Mouse (Mus musculus) heart, adult 9 months (tissue): Measurements from ENCODE around the gene Myzap.
"Not testable (repeated sequence)": the region's sequence is repeated elsewhere in the genome, so short reads cannot be mapped to it uniquely, and the experiment has no call there.

Source experiments
- DNase-seq, 2 experiments: peaks; one replicate each; pipeline ENCODE4 v3.0.0; 2022; ENCODE audit warnings: low spot score in 2 of 2

The Myzap gene

DNA sequence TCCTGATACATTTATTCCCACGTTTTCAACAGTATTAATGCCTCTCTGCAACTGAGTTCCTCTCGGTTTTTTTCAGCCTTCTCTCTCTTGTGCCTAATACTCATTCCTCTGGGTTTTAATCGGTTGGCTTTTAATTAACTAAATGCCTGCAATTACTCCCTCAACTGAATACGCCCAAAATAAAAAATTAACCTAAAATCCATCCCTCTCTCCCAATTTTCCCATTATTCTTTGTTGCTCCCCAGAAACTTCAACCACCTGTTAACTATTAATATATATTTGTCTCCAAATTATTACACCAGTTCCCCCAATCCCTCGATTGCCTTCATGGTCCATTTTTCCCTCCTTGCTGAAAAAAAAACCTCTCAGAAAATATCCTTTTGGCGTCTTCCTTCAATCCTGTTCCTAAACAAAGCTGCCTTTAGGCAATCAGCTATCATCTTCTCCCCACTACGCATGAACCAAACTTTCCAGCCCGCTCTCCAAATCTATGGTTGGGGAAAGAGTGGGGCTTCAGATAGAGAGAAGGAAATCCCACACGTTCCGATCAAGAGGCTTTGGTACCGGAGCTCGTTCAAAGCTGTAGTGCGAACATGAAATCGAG is 107.2 kb downstream of the Myzap start:
- no peak for DNase-seq

DNA sequence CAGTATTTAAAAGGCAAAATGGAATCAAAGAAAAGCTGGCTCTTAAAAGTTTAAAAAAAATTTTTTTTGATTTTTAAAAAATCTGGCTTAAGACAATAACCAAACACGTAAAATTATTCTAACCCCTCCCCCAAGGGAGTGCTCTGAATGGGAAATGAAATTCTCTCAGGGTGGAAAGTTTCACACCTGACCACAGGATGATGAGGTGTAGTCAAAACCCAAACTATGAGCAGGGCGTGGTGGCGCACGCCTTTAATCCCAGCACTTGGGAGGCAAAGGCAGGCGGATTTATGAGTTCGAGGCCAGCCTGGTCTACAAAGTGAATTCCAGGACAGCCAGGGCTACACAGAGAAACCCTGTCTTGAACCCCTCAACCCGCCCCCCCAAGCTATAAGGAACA is 108.3 kb downstream of the Myzap start:
- DNase-seq: not testable (repeated sequence)

DNA sequence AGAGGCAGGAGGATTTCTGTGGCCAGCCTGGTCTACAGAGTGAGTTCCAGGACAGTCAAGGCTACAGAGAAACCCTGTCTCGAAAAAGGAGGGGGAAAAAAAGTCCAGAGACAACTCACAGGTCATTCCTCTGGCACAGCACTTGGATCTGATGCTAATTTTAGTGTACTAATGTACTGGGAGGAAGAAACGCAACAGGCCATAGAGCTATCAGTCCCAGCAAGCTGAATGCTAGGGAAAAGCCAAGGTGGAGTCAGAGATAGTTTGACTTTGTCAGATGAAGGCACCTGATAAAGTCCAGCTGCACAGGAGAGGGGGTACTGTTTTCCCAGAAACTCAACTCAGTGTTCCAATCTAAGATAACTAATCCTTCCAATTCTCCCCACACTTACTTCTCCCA is 111.9 kb downstream of the Myzap start:
- DNase-seq: no peak

DNA sequence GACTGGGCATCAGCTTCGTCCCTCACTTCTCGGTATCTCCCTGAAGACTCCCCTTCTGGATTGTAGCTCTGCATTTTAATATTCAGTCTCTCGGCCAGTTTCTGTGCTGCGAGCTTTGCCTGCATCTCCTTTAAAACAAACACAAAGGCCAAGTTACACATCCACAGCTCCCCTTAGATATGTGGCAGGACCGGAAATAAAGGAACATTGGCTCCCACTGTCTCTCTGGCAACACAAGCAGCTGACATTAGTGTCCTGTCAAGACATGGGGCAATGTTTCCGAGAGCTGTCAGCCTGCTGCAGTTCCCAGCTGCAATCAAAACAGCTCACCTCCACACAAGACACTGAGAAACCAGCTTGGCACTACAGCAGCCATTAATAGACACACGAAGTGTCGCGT is 112.7 kb downstream of the Myzap start:
- no peak for DNase-seq

DNA sequence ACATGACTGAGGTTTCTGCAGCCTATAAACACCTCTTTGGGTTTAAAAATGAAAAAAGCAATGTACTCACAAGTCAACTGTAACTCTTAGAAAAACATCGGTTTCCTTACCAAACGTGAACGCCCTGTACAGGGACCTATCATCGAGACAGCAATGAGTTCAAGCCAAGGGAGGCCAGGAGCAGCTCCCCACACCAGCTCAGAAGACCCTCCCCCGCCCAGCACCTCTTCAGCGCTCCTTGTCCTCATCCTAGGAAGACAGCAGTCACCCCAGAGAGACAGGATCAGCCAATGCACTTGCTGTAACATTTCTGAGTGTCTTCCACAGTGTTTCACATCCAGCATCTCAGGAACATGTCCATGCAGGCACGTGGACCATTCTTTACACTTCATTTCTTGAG is 113.6 kb downstream of the Myzap start:
- no peak for DNase-seq

DNA sequence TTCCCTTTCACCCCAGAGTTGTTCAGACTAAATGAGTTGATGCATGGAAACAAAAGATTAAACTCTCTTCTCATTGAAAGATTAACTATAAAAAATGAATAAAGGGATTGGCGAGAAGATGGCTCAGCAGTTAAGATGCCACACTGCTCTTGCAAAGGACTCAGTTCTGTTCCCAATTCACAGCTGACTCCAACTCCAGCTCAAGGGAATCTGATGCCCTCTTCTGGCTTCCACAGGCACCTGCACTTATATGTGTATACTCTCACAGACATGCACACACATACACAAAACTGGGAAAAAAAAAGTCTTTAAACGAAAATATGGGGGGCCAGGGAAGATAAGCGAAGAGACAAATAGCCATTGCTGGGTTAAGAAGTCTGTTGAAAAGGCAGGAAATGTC is 115.6 kb downstream of the Myzap start:
- DNase-seq: no peak

DNA sequence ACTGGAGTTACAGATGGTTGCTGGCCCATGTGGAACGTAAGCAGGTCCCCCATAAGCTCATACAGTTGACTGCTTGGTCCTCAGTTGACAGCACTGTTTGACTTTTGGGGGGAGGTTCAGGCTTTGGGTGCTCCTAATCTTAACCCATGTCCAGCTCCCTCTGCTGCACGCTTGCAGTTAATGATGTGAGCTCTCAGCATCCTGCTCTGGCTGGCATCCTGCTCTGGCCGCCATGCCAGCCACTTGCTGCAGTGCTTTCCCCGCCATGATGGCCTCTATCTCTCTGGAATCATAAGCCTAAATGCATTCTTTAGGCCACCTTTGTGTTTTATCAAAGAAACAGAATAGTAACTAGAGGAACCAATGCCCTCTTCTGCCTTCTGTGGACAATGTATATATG is 116.6 kb downstream of the Myzap start:
- DNase-seq: no peak

DNA sequence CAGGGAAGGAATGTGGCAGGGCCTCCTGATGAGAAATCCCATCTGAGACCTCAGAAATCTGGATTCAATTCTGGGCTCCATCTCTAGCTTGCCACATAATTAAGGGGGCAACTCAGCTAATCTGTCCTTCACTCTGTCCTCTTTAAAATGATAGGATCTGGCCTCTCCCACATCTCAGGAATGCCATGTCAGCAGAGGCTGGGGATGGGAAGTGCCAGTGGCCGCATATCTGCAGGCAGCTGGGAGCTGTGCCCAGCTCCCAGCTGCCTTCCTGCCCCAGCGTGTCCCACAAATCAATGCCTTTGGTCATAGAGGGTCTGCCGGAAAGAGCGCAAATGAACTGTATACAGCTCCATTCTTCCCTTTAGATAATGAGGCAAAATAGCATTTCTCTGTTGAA is 124.7 kb downstream of the Myzap start:
- no peak for DNase-seq

DNA sequence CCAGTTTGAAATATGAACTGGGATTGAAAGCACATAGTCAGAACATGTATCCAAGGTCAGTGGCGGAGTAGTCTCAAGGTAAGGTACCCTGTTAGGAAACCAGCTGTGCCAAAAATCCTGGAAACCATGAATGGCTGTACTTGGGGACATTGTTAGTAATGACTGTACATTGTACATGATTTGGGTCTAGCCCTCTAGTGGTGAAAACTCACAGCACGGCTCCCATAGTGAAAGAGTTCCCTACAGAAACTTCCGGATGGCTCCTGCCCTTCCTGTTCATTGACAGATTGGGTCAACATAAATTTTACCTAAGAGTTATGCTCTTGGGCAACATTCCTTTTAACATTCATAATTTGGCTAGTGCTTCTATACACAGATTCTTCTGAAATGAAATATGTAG is 126.0 kb downstream of the Myzap start:
- DNase-seq: no peak

DNA sequence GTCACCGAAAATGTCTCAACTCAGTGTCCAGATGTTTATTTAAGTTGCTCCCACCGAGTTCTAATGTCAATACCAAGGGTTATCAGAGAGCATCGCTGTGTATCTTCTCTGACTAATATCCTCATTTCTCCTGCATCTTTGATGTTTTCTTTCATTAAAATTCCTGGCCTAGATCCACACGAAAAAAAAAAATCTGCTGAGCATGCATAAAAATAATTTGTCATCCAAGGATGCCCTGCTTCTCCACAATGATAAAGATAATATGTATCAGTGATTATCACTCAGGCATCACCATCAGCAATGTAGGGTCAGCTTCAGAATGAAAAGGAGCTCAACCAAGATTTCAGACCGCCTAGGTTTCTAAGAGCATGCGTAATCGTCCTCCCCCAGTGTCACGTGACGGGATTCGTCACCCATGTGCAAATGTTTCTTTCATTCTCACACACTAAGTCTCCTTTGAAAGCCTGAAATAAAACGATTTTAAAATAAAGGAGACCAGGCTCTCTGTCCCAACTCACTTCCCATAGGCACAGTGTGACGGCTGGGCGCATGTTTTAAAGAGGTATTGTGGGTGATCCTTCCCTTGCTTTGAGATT is 129.0 kb downstream of the Myzap start:
- no peak for DNase-seq

DNA sequence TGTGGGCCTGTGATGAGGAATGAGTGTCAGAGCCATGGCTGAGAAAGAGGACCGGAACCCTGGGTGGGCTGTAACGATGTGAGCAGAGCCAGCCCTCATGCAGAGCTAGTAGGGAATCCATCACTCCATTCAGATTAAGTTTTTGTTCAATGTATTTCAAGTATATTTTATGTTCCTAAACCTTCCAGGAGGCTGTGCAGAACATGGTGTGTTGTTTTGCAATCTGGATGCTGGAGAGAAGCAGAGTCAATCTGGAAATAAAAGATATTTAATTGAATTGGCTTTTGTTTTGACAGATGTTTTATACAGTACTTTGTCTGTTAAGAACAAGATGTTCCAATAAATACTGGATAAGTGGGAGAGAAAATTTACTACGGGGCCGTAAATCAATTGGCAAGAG is 135.4 kb downstream of the Myzap start:
- DNase-seq: no peak
